Mouse (Mus musculus) G1E (cell line): ENCODE measurements at regions not wholly inside any gene's neighbourhood (a gene's known extent, or its start where the extent isn't known, plus 50 kb on each side); places are given as distances from the start of the nearest gene placed in this dataset.

ENCODE experiments used
- ATAC-seq: 2 replicates; pipeline ENCODE4 v1.8.0; 2016; ENCODE audit warnings: mild to moderate bottlenecking; ENCODE audit not compliant: insufficient number of reproducible peaks, poor library complexity, low FRiP score, severe bottlenecking; ENCODE audit errors: extremely low read depth
- DNase-seq: peaks from one replicate; pipeline ENCODE4 v3.0.0; 2012; ENCODE audit warnings: low spot score
- H3K27me3 ChIP-seq: 2 replicates; pipeline ENCODE4 v1.6.1; 2012; ENCODE audit warnings: mild to moderate bottlenecking, low read length, inconsistent platforms; ENCODE audit not compliant: insufficient read depth
- H3K36me3 ChIP-seq: replicated peaks from 2 replicates; pipeline ENCODE3; 2012; ENCODE audit warnings: mild to moderate bottlenecking, inconsistent platforms
- H3K4me1 ChIP-seq: 2 replicates; pipeline ENCODE4 v1.6.1; 2012; ENCODE audit warnings: low read depth, low read length, inconsistent platforms, mixed read lengths; ENCODE audit not compliant: insufficient read depth
- H3K4me3 ChIP-seq: 2 replicates; pipeline ENCODE4 v1.5.1; 2012; ENCODE audit warnings: low read depth, mild to moderate bottlenecking, inconsistent platforms, low read length, moderate library complexity, mixed read lengths
- H3K9me3 ChIP-seq: replicated peaks from 2 replicates; pipeline ENCODE4 v1.6.1; 2012; ENCODE audit warnings: inconsistent platforms
- CTCF ChIP-seq: IDR thresholded peaks from 2 replicates; pipeline ENCODE4 v1.5.1; 2012; ENCODE audit warnings: low read depth, low read length, inconsistent platforms, mixed read lengths
- GATA1 ChIP-seq: IDR thresholded peaks from 2 replicates; pipeline ENCODE4 v1.6.1; 2012; ENCODE audit warnings: borderline replicate concordance, low read length, inconsistent platforms, mixed read lengths
- GATA2 ChIP-seq: IDR thresholded peaks from 2 replicates; pipeline ENCODE4 v1.6.1; 2012; ENCODE audit warnings: low read depth, low read length, inconsistent platforms, borderline replicate concordance
- POLR2AphosphoS5 ChIP-seq: IDR thresholded peaks from 2 replicates; pipeline ENCODE4 v1.6.1; 2012; ENCODE audit warnings: low read depth, low read length, inconsistent platforms; ENCODE audit not compliant: insufficient replicate concordance
- TAL1 ChIP-seq: conservative IDR thresholded peaks from 2 replicates; pipeline ENCODE4 v1.6.1; 2012; ENCODE audit warnings: low read depth, low read length, inconsistent platforms, mixed read lengths

GRCm38 (mm10) chr12:5787074-5787813 is 411.8 kb upstream of the Klhl29 start:
- Histone ChIP-seq H3K36me3 (no peaks in the 10 kb centered on the region), H3K9me3 (peaks cover 22% of the 10 kb centered on the region), H3K27me3 (no peaks in the 10 kb centered on the region), H3K4me1 (no peaks in the 10 kb centered on the region), H3K4me3 (no peak overlapping the region)
- TF ChIP-seq GATA2 (no peak), CTCF (no peak), GATA1 (no peak), POLR2AphosphoS5 (no peak), TAL1 (no peak)
- DNase-seq (no peak), ATAC-seq (no peak)

- ATAC-seq: no peak
- TF ChIP-seq POLR2AphosphoS5 (no peak), GATA2 (no peak), CTCF (no peak), TAL1 (no peak), GATA1 (no peak)
- DNase-seq: no peak
- Histone ChIP-seq H3K27me3 (no peaks in the 10 kb centered on the region), H3K9me3 (peaks cover 28% of the 10 kb centered on the region), H3K4me3 (no peak overlapping the region), H3K36me3 (no peaks in the 10 kb centered on the region), H3K4me1 (no peaks in the 10 kb centered on the region)
Observed at GRCm38 (mm10) chr12:5781276-5781675, 405.8 kb upstream of the Klhl29 start.

GRCm38 (mm10) chr12:5777556-5777955 is 402.1 kb upstream of the Klhl29 start:
- H3K4me1 ChIP-seq: no peaks in the 10 kb centered on the region

GRCm38 (mm10) chr12:5771399-5771978 is 396.0 kb upstream of the Klhl29 start:
- Histone ChIP-seq H3K9me3 (peaks cover 33% of the 10 kb centered on the region), H3K4me1 (no peaks in the 10 kb centered on the region), H3K27me3 (no peaks in the 10 kb centered on the region), H3K36me3 (no peaks in the 10 kb centered on the region), H3K4me3 (no peak overlapping the region)
- ATAC-seq: no peak
- no peak for TF ChIP-seq GATA2
- TF ChIP-seq GATA1: no peak
- TF ChIP-seq POLR2AphosphoS5: no peak
- no peak for TF ChIP-seq TAL1
- TF ChIP-seq CTCF: no peak
- no peak for DNase-seq

More at GRCm38 (mm10) chr12:5777556-5777955, 402.1 kb upstream of the Klhl29 start:
- DNase-seq (no peak), ATAC-seq (no peak)
- no peak for TF ChIP-seq POLR2AphosphoS5
- no peak for TF ChIP-seq GATA2
- TF ChIP-seq TAL1: no peak
- TF ChIP-seq CTCF: no peak
- no peak for TF ChIP-seq GATA1
- no peaks in the 10 kb centered on the region for H3K27me3 ChIP-seq
- H3K36me3 ChIP-seq: no peaks in the 10 kb centered on the region
- H3K4me3 ChIP-seq: no peak overlapping the region
- H3K9me3 ChIP-seq: peaks cover 33% of the 10 kb centered on the region

- no peak for ATAC-seq
- H3K27me3 ChIP-seq: no peaks in the 10 kb centered on the region
- no peaks in the 10 kb centered on the region for H3K4me1 ChIP-seq
- H3K9me3 ChIP-seq: peaks cover 26% of the 10 kb centered on the region
- no peak for TF ChIP-seq TAL1
- H3K36me3 ChIP-seq: no peaks in the 10 kb centered on the region
- DNase-seq: no peak
- no peak overlapping the region for H3K4me3 ChIP-seq
Observed at GRCm38 (mm10) chr12:5770531-5770930, 395.0 kb upstream of the Klhl29 start.

GRCm38 (mm10) chr12:5764445-5765170 is 389.1 kb upstream of the Klhl29 start:
- no peak overlapping the region for H3K4me3 ChIP-seq
- DNase-seq (no peak), ATAC-seq (no peak)
- H3K27me3 ChIP-seq: no peaks in the 10 kb centered on the region
- TF ChIP-seq GATA1 (no peak), TAL1 (no peak), GATA2 (no peak), POLR2AphosphoS5 (no peak), CTCF (no peak)
- H3K9me3 ChIP-seq: peaks cover 10% of the 10 kb centered on the region
- no peaks in the 10 kb centered on the region for H3K4me1 ChIP-seq
- H3K36me3 ChIP-seq: no peaks in the 10 kb centered on the region
